Mouse (Mus musculus) MEL (cell line): Measurements from ENCODE around the gene Olfr813. TPM values are rescaled to one million over a fixed set of nuclear protein-coding genes. Genes with fewer than 3 reads are reported as not detected.

Experiments used
- DNase-seq: peaks from one replicate; pipeline ENCODE4 v3.0.0; 2011; ENCODE audit warnings: low read depth, low spot score
- H3K27ac ChIP-seq: 2 replicates; pipeline ENCODE4 v1.5.1; 2012; ENCODE audit warnings: low read depth, mild to moderate bottlenecking, control low read depth, low read length, moderate library complexity; ENCODE audit not compliant: control insufficient read depth
- H3K27me3 ChIP-seq, 2 experiments: fragments of 150-350 bp in 1 of 2; sonication (generic) in 1 of 2; 2 replicates each; pipeline ENCODE4 v1.6.1; 2012; ENCODE audit warnings: low read length in 2 of 2, mild to moderate bottlenecking in 2 of 2, improper control_type of control experiment in 1 of 2, moderate library complexity in 1 of 2; ENCODE audit not compliant: insufficient read depth in 2 of 2, control insufficient read depth in 1 of 2
- H3K36me3 ChIP-seq, 2 experiments: 2 replicates each; pipeline ENCODE4 v1.6.1; 2012 to 2014; ENCODE audit warnings: low read length in 2 of 2, improper control_type of control experiment in 1 of 2, inconsistent platforms in 1 of 2, mild to moderate bottlenecking in 1 of 2; ENCODE audit not compliant: insufficient read depth in 2 of 2, control insufficient read depth in 1 of 2
- H3K4me1 ChIP-seq, 2 experiments: fragments of 150-350 bp in 1 of 2; sonication (generic) in 1 of 2; 2 replicates each; pipeline ENCODE4 v1.6.1; 2012; ENCODE audit warnings: low read length in 2 of 2, improper control_type of control experiment in 1 of 2, mild to moderate bottlenecking in 1 of 2; ENCODE audit not compliant: insufficient read depth in 2 of 2, control insufficient read depth in 1 of 2
- H3K4me3 ChIP-seq, 2 experiments: fragments of 150-350 bp in 1 of 2; sonication (generic) in 1 of 2; 2 replicates each; pipeline ENCODE4 v1.5.1; 2012; ENCODE audit warnings: low read depth in 2 of 2, low read length in 2 of 2, mild to moderate bottlenecking in 2 of 2, moderate library complexity in 2 of 2, control low read depth in 1 of 2, improper control_type of control experiment in 1 of 2; ENCODE audit not compliant: control insufficient read depth in 1 of 2, insufficient read depth in 1 of 2
- H3K79me2 ChIP-seq: 2 replicates; pipeline ENCODE4 v1.6.1; 2012; ENCODE audit warnings: mild to moderate bottlenecking, low read length, moderate library complexity; ENCODE audit not compliant: control insufficient read depth, poor library complexity, insufficient read depth
- H3K9ac ChIP-seq: 2 replicates; pipeline ENCODE4 v1.6.1; 2012; ENCODE audit warnings: low read depth, mild to moderate bottlenecking, control low read depth, low read length, moderate library complexity; ENCODE audit not compliant: control insufficient read depth, poor library complexity, severe bottlenecking
- H3K9me3 ChIP-seq: fragments of 150-350 bp; sonication (generic); replicated peaks from 2 replicates; pipeline ENCODE4 v1.6.1; 2012; ENCODE audit warnings: mild to moderate bottlenecking, low read length, improper control_type of control experiment, moderate library complexity; ENCODE audit not compliant: insufficient read depth
- BHLHE40 ChIP-seq: IDR thresholded peaks from 2 replicates; pipeline ENCODE4 v1.6.1; 2012; ENCODE audit warnings: low read depth, mild to moderate bottlenecking, inconsistent platforms, low read length, improper control_type of control experiment, borderline replicate concordance
- CHD2 ChIP-seq: IDR thresholded peaks from 2 replicates; pipeline ENCODE4 v1.6.1; 2011; ENCODE audit warnings: low read length, improper control_type of control experiment
- E2F4 ChIP-seq: IDR thresholded peaks from 2 replicates; pipeline ENCODE4 v1.6.1; 2011; ENCODE audit warnings: low read depth, low read length, improper control_type of control experiment, borderline replicate concordance
- GABPA ChIP-seq: IDR thresholded peaks from 2 replicates; pipeline ENCODE4 v1.6.1; 2012; ENCODE audit warnings: low read depth, mild to moderate bottlenecking, inconsistent platforms, low read length, improper control_type of control experiment, moderate library complexity
- GATA1 ChIP-seq: IDR thresholded peaks from 2 replicates; pipeline ENCODE4 v1.6.1; 2011; ENCODE audit warnings: low read depth, low read length, improper control_type of control experiment
- JUND ChIP-seq: IDR thresholded peaks from 2 replicates; pipeline ENCODE4 v1.6.1; 2011; ENCODE audit warnings: low read depth, mild to moderate bottlenecking, improper control_type of control experiment, low read length
- KAT2A ChIP-seq: conservative IDR thresholded peaks from 2 replicates; pipeline ENCODE4 v1.6.1; 2012; ENCODE audit warnings: low read depth, low read length, improper control_type of control experiment, inconsistent platforms
- MAFK ChIP-seq: IDR thresholded peaks from 2 replicates; pipeline ENCODE4 v1.6.1; 2011; ENCODE audit warnings: low read depth, mild to moderate bottlenecking, low read length, improper control_type of control experiment, borderline replicate concordance
- MAX ChIP-seq: IDR thresholded peaks from 2 replicates; pipeline ENCODE4 v1.6.1; 2011; ENCODE audit warnings: low read length, improper control_type of control experiment
- MAZ ChIP-seq: IDR thresholded peaks from 2 replicates; pipeline ENCODE4 v1.6.1; 2012; ENCODE audit warnings: low read depth, mild to moderate bottlenecking, inconsistent platforms, low read length, improper control_type of control experiment
- MEF2A ChIP-seq: IDR thresholded peaks from 2 replicates; pipeline ENCODE4 v1.6.1; 2014; ENCODE audit warnings: low read depth, mild to moderate bottlenecking, inconsistent platforms, low read length, improper control_type of control experiment; ENCODE audit not compliant: poor library complexity, insufficient replicate concordance, severe bottlenecking; ENCODE audit errors: extremely low read depth
- MYB ChIP-seq: IDR thresholded peaks from 2 replicates; pipeline ENCODE4 v1.6.1; 2011; ENCODE audit warnings: mild to moderate bottlenecking, low read depth, low read length, improper control_type of control experiment
- MYC ChIP-seq: IDR thresholded peaks from 2 replicates; pipeline ENCODE4 v1.6.1; 2011; ENCODE audit warnings: low read depth, mild to moderate bottlenecking, low read length, improper control_type of control experiment, moderate library complexity
- NRF1 ChIP-seq: IDR thresholded peaks from 2 replicates; pipeline ENCODE4 v1.6.1; 2014; ENCODE audit warnings: low read depth, mild to moderate bottlenecking, inconsistent platforms, low read length, improper control_type of control experiment, moderate library complexity; ENCODE audit not compliant: poor library complexity, insufficient read depth, severe bottlenecking
- POLR2A ChIP-seq, 2 experiments: IDR thresholded peaks; 2 replicates each; pipeline ENCODE4 v1.6.1; 2011 to 2012; ENCODE audit warnings: low read length in 2 of 2, mild to moderate bottlenecking in 2 of 2, control low read depth in 1 of 2, improper control_type of control experiment in 1 of 2, low read depth in 1 of 2, moderate library complexity in 1 of 2; ENCODE audit not compliant: control insufficient read depth in 1 of 2, insufficient read depth in 1 of 2, poor library complexity in 1 of 2
- POLR2AphosphoS2 ChIP-seq: IDR thresholded peaks from 2 replicates; pipeline ENCODE4 v1.6.1; 2011; ENCODE audit warnings: low read length, improper control_type of control experiment
- RCOR1 ChIP-seq: IDR thresholded peaks from 2 replicates; pipeline ENCODE4 v1.6.1; 2012; ENCODE audit warnings: low read depth, mild to moderate bottlenecking, inconsistent platforms, low read length, improper control_type of control experiment
- TBP ChIP-seq: IDR thresholded peaks from 2 replicates; pipeline ENCODE4 v1.8.0; 2011; ENCODE audit warnings: low read depth, low read length, improper control_type of control experiment
- UBTF ChIP-seq: IDR thresholded peaks from 2 replicates; pipeline ENCODE4 v1.6.1; 2012; ENCODE audit warnings: low read depth, mild to moderate bottlenecking, inconsistent platforms, low read length, improper control_type of control experiment, moderate library complexity, borderline replicate concordance; ENCODE audit not compliant: insufficient read depth
- USF1 ChIP-seq: IDR thresholded peaks from 2 replicates; pipeline ENCODE4 v1.6.1; 2014; ENCODE audit warnings: low read depth, mild to moderate bottlenecking, inconsistent platforms, low read length, improper control_type of control experiment, moderate library complexity
- USF2 ChIP-seq, 2 experiments: IDR thresholded peaks; 2 replicates each; pipeline ENCODE4 v1.6.1; 2011 to 2012; ENCODE audit warnings: improper control_type of control experiment in 2 of 2, low read length in 2 of 2, borderline replicate concordance in 1 of 2, inconsistent platforms in 1 of 2, low read depth in 1 of 2, mild to moderate bottlenecking in 1 of 2; ENCODE audit not compliant: insufficient read depth in 1 of 2
- ZC3H11A ChIP-seq: IDR thresholded peaks from 2 replicates; pipeline ENCODE4 v1.6.1; 2012; ENCODE audit warnings: low read depth, mild to moderate bottlenecking, inconsistent platforms, low read length, improper control_type of control experiment
- ZMIZ1 ChIP-seq: IDR thresholded peaks from 2 replicates; pipeline ENCODE4 v1.6.1; 2012; ENCODE audit warnings: low read depth, mild to moderate bottlenecking, inconsistent platforms, low read length, improper control_type of control experiment, moderate library complexity
- ZNF384 ChIP-seq: IDR thresholded peaks from 2 replicates; pipeline ENCODE4 v1.6.1; 2012; ENCODE audit warnings: low read depth, mild to moderate bottlenecking, inconsistent platforms, low read length, improper control_type of control experiment
- polyA plus RNA-seq, 2 experiments: library from polyadenylated mRNA; stranded (reverse) in 1 of 2; unstranded in 1 of 2; fragments of >175 nt in 1 of 2; fragments of >200 nt in 1 of 2; gene quantifications; 2 replicates each; pipeline versions ENCODE4 v1.2.1 to v1.2.4; 2012; ENCODE audit warnings: low replicate concordance in 2 of 2, low read depth in 1 of 2; ENCODE audit not compliant: insufficient read length in 2 of 2, insufficient read depth in 1 of 2, missing spikeins in 1 of 2
- total RNA-seq: library from RNA; depleted of rRNA; stranded (reverse); fragments of 300-350 nt; gene quantifications from 2 replicates; pipeline ENCODE4 v1.2.3, GENCODE M21; 2012; rRNA removed

The Olfr813 gene
- total RNA-seq (not detected in 2 replicates), polyA plus RNA-seq (not detected)

DNA sequence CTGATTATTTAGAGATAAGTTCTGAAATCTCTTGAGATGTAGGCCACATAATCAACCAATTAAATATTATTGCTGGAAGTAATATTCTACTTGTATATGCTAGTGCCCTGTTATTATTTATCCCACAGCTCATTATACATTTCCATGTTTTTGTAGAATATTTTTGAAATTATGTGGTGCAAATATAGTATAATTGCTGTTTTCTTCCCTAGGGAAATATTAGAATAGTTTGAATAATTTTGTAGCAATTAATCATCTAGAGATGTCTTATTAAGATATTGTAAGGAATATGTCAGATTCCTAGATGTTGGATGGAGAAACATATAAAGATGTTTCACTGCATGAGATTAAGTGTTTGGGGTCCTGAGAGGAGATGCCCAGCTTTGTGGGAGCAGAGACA lies at the start of gene Olfr813:
TSS of gene Olfr813 (plus strand) at position 301 of the 400 bp plus-strand sequence.
- Histone ChIP-seq H3K36me3 (no peaks in the 10 kb centered on the region), H3K4me1 (no peaks in the 10 kb centered on the region), H3K9ac (no peak within 1 kb of the TSS), H3K79me2 (no peaks in the 10 kb centered on the region), H3K27ac (no peak within 1 kb of the TSS), H3K27me3 (no peaks in the 10 kb centered on the region), H3K4me3 (no peak within 1 kb of the TSS), H3K9me3 (no peaks in the 10 kb centered on the region)
- no peak for DNase-seq
- no peak for TF ChIP-seq E2F4
- TF ChIP-seq UBTF, result no peak
- no peak for TF ChIP-seq MAZ
- TF ChIP-seq USF1, result no peak
- TF ChIP-seq ZNF384, result no peak
- TF ChIP-seq NRF1, result no peak
- TF ChIP-seq GATA1, result no peak
- no peak for TF ChIP-seq ZC3H11A
- TF ChIP-seq JUND, result no peak

DNA sequence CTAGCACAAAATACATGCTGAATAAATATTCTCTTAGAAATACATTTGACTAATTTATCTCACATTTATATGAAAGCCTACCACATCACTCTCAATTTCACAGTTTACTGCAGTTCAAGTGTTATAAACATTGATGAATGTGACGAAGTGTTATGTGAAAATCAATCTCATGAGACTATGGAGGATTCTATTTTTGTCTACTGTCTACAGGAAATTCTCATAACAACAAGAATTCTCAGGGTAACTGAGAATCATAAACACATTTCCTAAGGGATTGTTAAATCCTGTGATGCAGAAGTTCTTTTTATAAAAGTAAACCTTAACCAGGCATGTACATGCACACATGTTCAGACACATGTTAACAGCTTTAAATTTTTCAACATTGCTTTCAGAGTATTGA lies 9.2 kb upstream of the Olfr813 start, which contains the start of gene Olfr812:
TSS of gene Olfr812 (minus strand) at position 101 of the 400 bp plus-strand sequence.
- H3K4me3 ChIP-seq, result no peak within 1 kb of the TSS

DNA sequence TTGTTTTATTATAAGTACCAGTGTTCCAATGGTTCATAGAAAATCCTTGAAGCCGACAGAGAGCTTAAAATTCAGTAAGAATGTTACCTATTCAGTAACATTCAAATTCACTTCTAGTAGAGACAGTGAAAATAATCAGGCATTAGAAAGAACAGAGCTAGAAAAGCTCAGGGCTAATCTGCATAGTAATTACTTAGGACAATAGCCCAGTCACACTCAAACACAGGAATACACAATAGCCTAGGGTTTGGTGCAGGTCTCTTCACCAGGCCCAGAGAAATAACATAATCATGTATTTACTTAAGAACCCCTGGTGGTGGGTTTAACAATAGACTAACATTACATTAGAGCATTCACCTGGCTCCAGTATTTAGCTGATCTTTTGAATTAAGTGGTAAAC lies 7.8 kb upstream of the Olfr813 start:
- Histone ChIP-seq H3K79me2 (no peaks in the 10 kb centered on the region), H3K9me3 (no peaks in the 10 kb centered on the region), H3K9ac (no peak overlapping the region), H3K4me3 (no peak overlapping the region), H3K27me3 (no peaks in the 10 kb centered on the region), H3K27ac (no peak overlapping the region), H3K36me3 (no peaks in the 10 kb centered on the region), H3K4me1 (no peaks in the 10 kb centered on the region)
- no peak for TF ChIP-seq ZNF384
- TF ChIP-seq POLR2A (IDR thresholded peaks at IDR 0.05; ENCODE audit: control insufficient read depth in 1 of 2, insufficient read depth in 1 of 2, low read depth in 1 of 2, low read length in 2 of 2, poor library complexity in 1 of 2), result no peak
- TF ChIP-seq MYB, result no peak
- no peak for TF ChIP-seq CHD2
- no peak for TF ChIP-seq TBP
- no peak for TF ChIP-seq GABPA
- TF ChIP-seq RCOR1, result no peak
- no peak for TF ChIP-seq ZC3H11A
- TF ChIP-seq KAT2A, result no peak
- no peak for TF ChIP-seq MAZ
- no peak for DNase-seq

More for the DNA sequence above, 9.2 kb upstream of the Olfr813 start, which contains the start of gene Olfr812:
- no peaks in the 10 kb centered on the region for H3K36me3 ChIP-seq
- no peaks in the 10 kb centered on the region for H3K27me3 ChIP-seq
- H3K9ac ChIP-seq, result no peak within 1 kb of the TSS
- H3K9me3 ChIP-seq, result no peaks in the 10 kb centered on the region
- H3K79me2 ChIP-seq, result no peaks in the 10 kb centered on the region
- TF ChIP-seq CHD2 (no peak), POLR2AphosphoS2 (no peak), ZNF384 (no peak), MAFK (no peak), ZMIZ1 (no peak), MEF2A (no peak), NRF1 (no peak), POLR2A (IDR thresholded peaks at IDR 0.05; ENCODE audit: control insufficient read depth in 1 of 2, insufficient read depth in 1 of 2, low read depth in 1 of 2, low read length in 2 of 2, poor library complexity in 1 of 2) (no peak), MAX (no peak), ZC3H11A (no peak), UBTF (no peak), USF2 (IDR thresholded peaks at IDR 0.05; ENCODE audit: borderline replicate concordance in 1 of 2, insufficient read depth in 1 of 2, low read depth in 1 of 2, low read length in 2 of 2) (no peak), BHLHE40 (no peak), MYC (no peak)
- H3K4me1 ChIP-seq, result no peaks in the 10 kb centered on the region
- no peak within 1 kb of the TSS for H3K27ac ChIP-seq
- no peak for DNase-seq
